Mouse (Mus musculus): ENCODE measurements around the gene Slpi. TPM values are rescaled to one million over a fixed set of nuclear protein-coding genes. Genes with fewer than 3 reads are reported as not detected.

Slpi gene
- polyA plus RNA-seq, 1 experiment from 2014 or later = 0.66 TPM

DNA sequence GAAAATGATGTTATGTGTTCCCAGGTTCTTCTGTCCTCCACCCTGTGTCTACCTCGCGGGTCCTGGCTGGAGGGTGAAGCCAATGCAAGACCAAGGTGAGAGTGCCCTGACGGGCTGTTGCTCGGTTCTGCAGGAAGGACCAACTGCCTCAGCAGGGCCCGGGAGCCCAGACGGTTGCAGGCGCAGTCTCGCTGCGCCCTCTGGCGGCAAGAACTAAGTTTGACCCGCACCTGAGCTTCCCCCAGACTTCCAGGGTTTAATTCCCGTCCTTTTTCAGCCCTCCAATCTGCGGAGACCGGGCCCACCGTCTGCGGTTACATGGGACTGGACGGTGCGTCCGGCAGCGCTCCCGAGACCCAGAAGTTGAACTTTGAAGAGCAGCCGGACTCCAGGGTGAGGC lies 18.8 kb upstream of the Slpi start:
- H3K27me3 ChIP-seq (replicated peaks; ENCODE audit: control insufficient read depth, insufficient read depth, low read length) = peaks cover 54% of the 10 kb centered on the region
- H3K27ac ChIP-seq (ENCODE audit: low read depth, low read length) = no peak overlapping the region
- no peaks in the 10 kb centered on the region for H3K9me3 ChIP-seq (ENCODE audit: control insufficient read depth, low read length)
- H3K4me2 ChIP-seq (ENCODE audit: low read length) = no peak overlapping the region
- H3K36me3 ChIP-seq (ENCODE audit: control insufficient read depth, insufficient read depth, low read length) = no peaks in the 10 kb centered on the region
- H3K4me3 ChIP-seq (ENCODE audit: low read length) = no peak overlapping the region
- H3K9ac ChIP-seq (ENCODE audit: low read depth, low read length) = no peak overlapping the region
- WGBS = 1% methylated on average over 22 of the region's 22 CpGs
- peaks cover 3% of the 10 kb centered on the region; the same call in 1 of the 2 replicates for H3K4me1 ChIP-seq (ENCODE audit: control insufficient read depth, insufficient read depth, low read depth, low read length)
- peak; percentile 66; the same call in 1 of the 2 replicates for ATAC-seq

DNA sequence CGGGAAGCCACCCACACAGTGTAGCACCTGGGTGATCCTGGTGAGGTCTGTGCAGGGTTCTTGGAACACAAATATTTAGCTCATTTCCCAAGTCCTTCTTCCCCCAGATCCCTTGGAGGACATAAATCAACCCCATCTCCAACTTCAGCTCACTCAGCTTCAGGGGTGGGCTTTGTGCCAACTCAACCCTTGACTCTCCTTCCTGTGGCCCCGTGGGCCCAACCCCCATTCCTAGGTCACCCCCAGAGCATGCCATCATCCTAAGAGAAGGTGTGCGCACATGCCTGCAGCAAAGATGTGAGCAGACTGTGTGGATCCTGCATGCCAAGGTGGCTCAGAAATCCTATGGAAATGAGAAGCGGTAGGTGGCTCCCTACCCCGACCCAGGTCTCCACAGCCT lies 16.6 kb upstream of the Slpi start:
- Histone ChIP-seq H3K36me3 (ENCODE audit: control insufficient read depth, insufficient read depth, low read length) (no peaks in the 10 kb centered on the region), H3K9me3 (ENCODE audit: control insufficient read depth, low read length) (no peaks in the 10 kb centered on the region), H3K9ac (ENCODE audit: low read depth, low read length) (no peak overlapping the region), H3K4me3 (ENCODE audit: low read length) (no peak overlapping the region), H3K27me3 (replicated peaks; ENCODE audit: control insufficient read depth, insufficient read depth, low read length) (peaks cover 70% of the 10 kb centered on the region), H3K4me2 (ENCODE audit: low read length) (no peak overlapping the region), H3K27ac (ENCODE audit: low read depth, low read length) (no peak overlapping the region), H3K4me1 (ENCODE audit: control insufficient read depth, insufficient read depth, low read depth, low read length) (peaks cover 7% of the 10 kb centered on the region)
- ATAC-seq = no peak
- 38% methylated on average over 5 of the region's 5 CpGs for WGBS

DNA sequence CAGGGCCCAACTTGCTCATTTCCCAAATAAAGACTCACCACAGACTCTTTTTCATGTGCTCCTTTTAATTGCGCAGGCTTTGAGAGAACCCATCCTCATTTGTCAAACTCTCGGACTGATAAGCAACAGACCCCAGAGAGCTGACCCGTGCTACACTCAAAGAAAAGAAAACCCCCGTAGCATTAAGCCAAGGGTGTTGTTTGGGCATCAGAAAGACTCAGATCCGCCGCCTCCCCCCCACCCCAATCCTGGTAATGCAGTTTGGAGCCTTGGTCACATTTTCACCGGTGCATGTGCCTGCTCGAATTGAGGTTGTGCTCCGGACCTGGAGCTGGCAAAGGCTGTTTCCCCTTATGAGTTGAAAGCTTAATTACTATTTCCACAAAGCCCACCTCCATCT lies 16.2 kb upstream of the Slpi start, which contains the start of gene Matn4:
Gene Matn4, minus strand, starts transcription at position 101 of the 400 bp plus-strand sequence.
- no peak for ATAC-seq
- H3K4me2 ChIP-seq (ENCODE audit: low read length) = peak within 1 kb of the TSS; percentile 53
- peak within 1 kb of the TSS; percentile 23 for H3K4me3 ChIP-seq (ENCODE audit: low read length)
- no peaks in the 10 kb centered on the region for H3K36me3 ChIP-seq (ENCODE audit: control insufficient read depth, insufficient read depth, low read length)
- H3K27me3 ChIP-seq (replicated peaks; ENCODE audit: control insufficient read depth, insufficient read depth, low read length) = peaks cover 67% of the 10 kb centered on the region
- H3K9ac ChIP-seq (ENCODE audit: low read depth, low read length) = peak within 1 kb of the TSS; percentile 35
- no peaks in the 10 kb centered on the region for H3K9me3 ChIP-seq (ENCODE audit: control insufficient read depth, low read length)
- peaks cover 9% of the 10 kb centered on the region for H3K4me1 ChIP-seq (ENCODE audit: control insufficient read depth, insufficient read depth, low read depth, low read length)
- 11% methylated on average over 9 of the region's 9 CpGs for WGBS
- H3K27ac ChIP-seq (ENCODE audit: low read depth, low read length) = no peak within 1 kb of the TSS

DNA sequence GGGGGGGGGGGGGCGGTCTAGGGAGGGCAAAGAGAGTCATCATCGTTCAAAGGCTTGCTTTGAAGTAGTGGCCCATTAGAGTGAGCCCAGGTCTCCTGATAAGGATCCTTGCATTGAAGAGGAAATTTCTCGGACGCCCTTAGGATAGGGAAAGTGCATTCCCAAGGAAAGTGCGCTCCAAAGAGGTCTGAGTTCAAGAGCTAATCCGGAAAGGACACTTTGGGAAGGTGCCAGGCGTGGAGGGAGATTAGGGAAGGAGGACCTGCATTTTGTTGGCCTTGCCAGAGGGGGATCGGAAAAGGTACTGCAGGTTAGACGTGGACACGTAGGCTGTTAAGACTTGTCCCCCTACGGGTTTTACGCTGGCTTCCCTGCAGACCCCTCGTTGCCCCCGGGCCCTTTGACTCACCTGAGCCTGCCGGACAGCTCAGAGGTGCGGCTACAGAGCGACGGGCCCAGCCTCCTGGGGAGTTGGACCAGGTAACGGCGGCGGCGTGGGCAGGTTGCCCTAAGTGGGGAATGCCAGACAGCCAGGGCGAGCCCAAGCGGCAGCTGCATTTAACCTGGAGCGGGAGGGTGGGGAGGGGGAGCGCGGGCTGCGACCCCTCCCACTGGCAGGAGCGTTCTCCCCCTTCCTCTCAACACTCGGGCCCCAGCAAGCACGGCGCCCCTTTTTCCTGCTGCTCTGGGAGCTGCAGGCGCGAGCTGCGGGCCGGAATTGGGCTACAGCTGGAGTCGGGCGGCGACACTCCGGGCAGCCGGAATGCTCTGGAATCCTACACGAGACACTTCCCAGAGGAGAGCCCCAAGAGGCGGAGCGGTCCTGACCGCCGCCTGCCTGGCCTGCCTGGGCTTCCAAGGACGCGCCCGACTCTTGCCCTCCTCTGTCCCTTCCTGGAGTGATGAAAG lies 15.4 kb upstream of the Slpi start:
- no peaks in the 10 kb centered on the region for H3K9me3 ChIP-seq (ENCODE audit: control insufficient read depth, low read length)
- peak overlapping the region; percentile 35 for H3K9ac ChIP-seq (ENCODE audit: low read depth, low read length)
- peaks cover 9% of the 10 kb centered on the region for H3K4me1 ChIP-seq (ENCODE audit: control insufficient read depth, insufficient read depth, low read depth, low read length)
- H3K27ac ChIP-seq (ENCODE audit: low read depth, low read length) = no peak overlapping the region
- H3K27me3 ChIP-seq (replicated peaks; ENCODE audit: control insufficient read depth, insufficient read depth, low read length) = peaks cover 71% of the 10 kb centered on the region
- ATAC-seq = no peak
- peak overlapping the region; percentile 23 for H3K4me3 ChIP-seq (ENCODE audit: low read length)
- peak overlapping the region; percentile 53 for H3K4me2 ChIP-seq (ENCODE audit: low read length)
- WGBS = under 1% methylated on average over 42 of the region's 49 CpGs
- H3K36me3 ChIP-seq (ENCODE audit: control insufficient read depth, insufficient read depth, low read length) = no peaks in the 10 kb centered on the region

DNA sequence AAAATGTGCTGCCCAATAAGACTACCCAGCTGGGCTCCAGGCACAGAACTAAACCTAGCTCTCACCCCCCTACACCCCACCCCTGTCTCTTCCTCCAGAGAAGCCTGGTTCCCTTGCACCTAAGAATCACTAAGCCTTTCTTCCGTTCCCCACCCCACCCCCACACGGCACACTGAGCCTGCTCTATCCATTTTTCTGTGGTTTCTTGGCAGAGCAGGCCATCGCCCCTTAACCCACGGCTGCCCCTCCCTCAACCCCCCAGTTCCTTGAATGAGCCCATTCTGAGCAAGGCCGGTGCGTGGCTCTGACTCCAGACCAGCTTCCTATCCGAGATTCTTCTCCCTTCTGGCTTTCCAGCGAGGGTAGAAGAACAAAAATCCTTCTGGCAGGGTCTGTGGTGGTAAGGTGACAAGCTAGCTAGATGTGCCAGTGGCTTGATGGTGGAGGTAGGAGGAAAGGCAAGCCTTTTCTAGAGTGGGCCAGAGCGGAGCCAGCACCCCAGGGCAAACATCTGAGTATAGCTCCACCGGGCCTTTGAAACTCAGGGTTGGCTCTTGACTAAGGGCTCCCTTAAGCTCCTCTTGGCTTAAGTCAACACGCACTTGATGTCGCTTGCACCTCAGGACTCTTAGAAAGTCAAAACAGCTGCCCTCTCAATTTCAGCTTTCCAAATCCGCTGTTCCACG lies 14.6 kb upstream of the Slpi start:
- peaks cover 9% of the 10 kb centered on the region for H3K4me1 ChIP-seq (ENCODE audit: control insufficient read depth, insufficient read depth, low read depth, low read length)
- H3K4me2 ChIP-seq (ENCODE audit: low read length) = no peak overlapping the region
- peaks cover 74% of the 10 kb centered on the region for H3K27me3 ChIP-seq (replicated peaks; ENCODE audit: control insufficient read depth, insufficient read depth, low read length)
- no peak overlapping the region for H3K9ac ChIP-seq (ENCODE audit: low read depth, low read length)
- WGBS = 10% methylated on average over 14 of the region's 14 CpGs
- no peak for ATAC-seq
- H3K36me3 ChIP-seq (ENCODE audit: control insufficient read depth, insufficient read depth, low read length) = no peaks in the 10 kb centered on the region
- H3K27ac ChIP-seq (ENCODE audit: low read depth, low read length) = no peak overlapping the region
- no peak overlapping the region for H3K4me3 ChIP-seq (ENCODE audit: low read length)
- H3K9me3 ChIP-seq (ENCODE audit: control insufficient read depth, low read length) = no peaks in the 10 kb centered on the region

DNA sequence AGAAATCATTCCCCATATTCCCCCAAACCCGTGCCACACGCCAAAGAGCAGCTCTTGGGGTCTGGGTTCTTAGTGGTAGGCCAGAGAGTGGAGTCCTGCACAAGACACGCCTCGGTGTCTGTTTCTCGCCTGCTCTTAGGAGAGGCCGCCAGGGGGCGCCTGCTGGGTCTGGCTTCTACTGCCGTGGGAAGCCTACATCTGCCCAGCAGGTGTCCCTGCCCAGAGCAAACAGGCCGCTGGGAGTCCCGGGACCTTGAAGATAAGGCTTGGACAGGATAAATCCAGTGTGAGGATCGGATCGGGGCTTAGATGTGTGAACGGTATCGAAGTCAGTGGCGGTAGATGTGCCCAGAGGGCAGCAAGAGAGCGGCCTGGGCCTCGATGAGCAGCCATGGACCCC lies 14.0 kb upstream of the Slpi start, which contains the start of gene Rbpjl:
Gene Rbpjl, plus strand, starts transcription at position 236 of the 400 bp plus-strand sequence.
- Histone ChIP-seq H3K4me1 (ENCODE audit: control insufficient read depth, insufficient read depth, low read depth, low read length) (peaks cover 9% of the 10 kb centered on the region), H3K4me3 (ENCODE audit: low read length) (no peak within 1 kb of the TSS), H3K27ac (ENCODE audit: low read depth, low read length) (no peak within 1 kb of the TSS), H3K9me3 (ENCODE audit: control insufficient read depth, low read length) (peaks cover 3% of the 10 kb centered on the region), H3K9ac (ENCODE audit: low read depth, low read length) (no peak within 1 kb of the TSS), H3K27me3 (replicated peaks; ENCODE audit: control insufficient read depth, insufficient read depth, low read length) (peaks cover 68% of the 10 kb centered on the region), H3K4me2 (ENCODE audit: low read length) (no peak within 1 kb of the TSS), H3K36me3 (ENCODE audit: control insufficient read depth, insufficient read depth, low read length) (no peaks in the 10 kb centered on the region)
- WGBS = 4% methylated on average over 17 of the region's 17 CpGs
- ATAC-seq = no peak

DNA sequence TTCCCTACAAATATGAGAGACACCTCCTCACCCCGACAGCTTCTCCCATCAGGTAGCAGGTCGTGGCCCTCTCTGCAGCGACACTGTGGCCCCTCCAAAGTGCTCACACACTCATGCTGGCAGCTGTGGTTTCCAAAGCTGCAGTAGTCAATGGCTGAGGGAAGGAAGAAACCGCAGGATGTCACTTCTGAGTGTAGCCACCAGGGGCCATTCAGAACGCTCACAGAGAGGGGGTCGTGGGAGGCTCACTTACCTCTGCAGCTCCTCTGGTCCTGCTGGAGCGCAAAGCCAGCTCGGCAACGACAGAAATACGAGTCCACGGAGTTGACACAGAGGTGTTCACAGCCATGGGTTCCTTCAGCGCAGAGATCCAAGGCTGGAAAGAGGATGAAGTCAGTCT lies 8.0 kb upstream of the Slpi start:
- H3K4me1 ChIP-seq (ENCODE audit: control insufficient read depth, insufficient read depth, low read depth, low read length) = peaks cover 6% of the 10 kb centered on the region
- 77% methylated on average over 12 of the region's 12 CpGs for WGBS
- peaks cover 26% of the 10 kb centered on the region for H3K27me3 ChIP-seq (replicated peaks; ENCODE audit: control insufficient read depth, insufficient read depth, low read length)
- H3K4me2 ChIP-seq (ENCODE audit: low read length) = no peak overlapping the region
- H3K4me3 ChIP-seq (ENCODE audit: low read length) = no peak overlapping the region
- no peak overlapping the region for H3K27ac ChIP-seq (ENCODE audit: low read depth, low read length)
- no peak overlapping the region for H3K9ac ChIP-seq (ENCODE audit: low read depth, low read length)
- no peak for ATAC-seq
- peaks cover 11% of the 10 kb centered on the region for H3K9me3 ChIP-seq (ENCODE audit: control insufficient read depth, low read length)
- no peaks in the 10 kb centered on the region for H3K36me3 ChIP-seq (ENCODE audit: control insufficient read depth, insufficient read depth, low read length)

DNA sequence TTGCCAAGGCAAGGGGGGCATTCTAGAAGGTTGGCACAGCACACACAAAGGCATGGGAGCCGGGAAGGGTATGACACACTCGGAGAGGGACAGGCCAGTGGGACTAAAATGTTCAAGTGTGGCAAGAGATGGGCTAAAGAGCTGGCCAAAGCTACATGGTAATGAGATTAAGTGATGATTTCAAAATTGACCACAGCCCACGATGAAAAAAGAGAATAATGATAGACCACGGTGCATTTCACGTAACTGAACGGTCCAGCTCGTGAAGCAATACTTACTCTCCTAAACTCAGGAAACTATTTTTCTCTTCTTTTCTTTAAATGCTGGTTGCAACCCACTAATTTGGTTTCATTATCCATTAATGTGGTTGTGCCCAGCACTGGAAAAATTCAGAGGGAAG lies 7.2 kb upstream of the Slpi start:
- H3K4me1 ChIP-seq (ENCODE audit: control insufficient read depth, insufficient read depth, low read depth, low read length) = peaks cover 6% of the 10 kb centered on the region
- no peak overlapping the region for H3K4me3 ChIP-seq (ENCODE audit: low read length)
- no peak for ATAC-seq
- 92% methylated on average over 7 of the region's 7 CpGs for WGBS
- no peak overlapping the region for H3K9ac ChIP-seq (ENCODE audit: low read depth, low read length)
- H3K4me2 ChIP-seq (ENCODE audit: low read length) = no peak overlapping the region
- H3K27me3 ChIP-seq (replicated peaks; ENCODE audit: control insufficient read depth, insufficient read depth, low read length) = peaks cover 18% of the 10 kb centered on the region
- no peaks in the 10 kb centered on the region for H3K36me3 ChIP-seq (ENCODE audit: control insufficient read depth, insufficient read depth, low read length)
- peaks cover 11% of the 10 kb centered on the region for H3K9me3 ChIP-seq (ENCODE audit: control insufficient read depth, low read length)
- no peak overlapping the region for H3K27ac ChIP-seq (ENCODE audit: low read depth, low read length)

DNA sequence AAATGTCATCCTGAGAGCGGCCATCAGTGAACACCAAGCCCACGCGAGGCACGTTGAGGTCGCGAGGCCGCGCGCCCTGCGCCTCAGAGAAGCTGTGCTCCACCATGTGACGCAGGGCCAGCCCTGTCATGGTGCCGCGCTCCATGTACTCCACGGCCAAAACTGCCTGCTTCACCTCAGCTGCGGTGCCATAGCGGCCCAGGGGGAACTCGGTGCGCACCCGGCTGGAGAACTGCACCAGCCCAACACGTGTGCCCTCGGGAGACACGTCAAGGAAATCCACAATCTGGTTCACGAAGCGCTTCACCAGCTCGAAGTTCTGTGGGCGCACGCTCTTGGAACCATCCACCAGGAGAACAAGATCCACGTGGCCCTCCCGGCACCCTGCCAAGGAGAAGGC lies 4.2 kb upstream of the Slpi start:
- H3K4me3 ChIP-seq (ENCODE audit: low read length) = no peak overlapping the region
- H3K36me3 ChIP-seq (ENCODE audit: control insufficient read depth, insufficient read depth, low read length) = no peaks in the 10 kb centered on the region
- WGBS = 80% methylated on average over 29 of the region's 29 CpGs
- H3K4me2 ChIP-seq (ENCODE audit: low read length) = no peak overlapping the region
- H3K27ac ChIP-seq (ENCODE audit: low read depth, low read length) = no peak overlapping the region
- H3K9ac ChIP-seq (ENCODE audit: low read depth, low read length) = no peak overlapping the region
- ATAC-seq = no peak
- no peaks in the 10 kb centered on the region for H3K27me3 ChIP-seq (replicated peaks; ENCODE audit: control insufficient read depth, insufficient read depth, low read length)
- H3K9me3 ChIP-seq (ENCODE audit: control insufficient read depth, low read length) = peaks cover 10% of the 10 kb centered on the region
- H3K4me1 ChIP-seq (ENCODE audit: control insufficient read depth, insufficient read depth, low read depth, low read length) = no peaks in the 10 kb centered on the region; the same call in 1 of the 2 replicates

Measured in hindbrain, embryonic 16.5 days (tissue).